Mouse (Mus musculus): ENCODE data around the gene Olfr616. TPM values are rescaled to one million over a fixed set of nuclear protein-coding genes. Genes with fewer than 3 reads are reported as not detected.
"Not testable (repeated sequence)": the region's sequence is repeated elsewhere in the genome, so short reads cannot be mapped to it uniquely, and the experiment has no call there.

The Olfr616 gene
- total and polyA plus RNA-seq, 3 experiments = not detected

DNA sequence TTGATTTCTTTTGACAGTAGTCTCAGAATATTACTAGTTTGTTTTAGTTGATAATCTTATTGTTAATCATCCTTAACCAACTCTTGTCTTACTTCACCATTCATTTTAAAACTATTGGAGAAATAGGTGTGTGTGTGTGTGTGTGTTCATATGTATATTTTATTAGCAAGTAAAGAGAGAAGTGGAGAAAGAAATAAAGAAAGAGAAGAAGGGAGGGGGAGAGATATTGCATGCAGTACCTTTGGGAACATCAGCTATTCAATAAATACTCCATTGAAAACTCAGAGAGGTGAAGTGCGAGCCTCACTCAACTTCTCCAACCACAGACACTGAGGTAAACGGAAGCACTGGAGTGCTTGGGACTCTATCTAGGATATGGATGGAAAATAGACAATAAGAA, 13.2 kb downstream of the Olfr616 start, which contains the start of gene Olfr615:
Gene Olfr615 (plus strand): TSS at position 301 of the 400 bp plus-strand sequence.
- no peaks in the 10 kb centered on the region for H3K4me1 ChIP-seq (ENCODE audit: control insufficient read depth in 1 of 2, insufficient read depth in 2 of 2, low read length in 2 of 2)
- H3K27me3 ChIP-seq (ENCODE audit: control insufficient read depth in 1 of 2, insufficient read depth in 2 of 2, low read length in 2 of 2) = no peaks in the 10 kb centered on the region
- no peaks in the 10 kb centered on the region for H3K9me3 ChIP-seq (replicated peaks; ENCODE audit: insufficient read depth, low read length)
- no peak within 1 kb of the TSS for H3K4me3 ChIP-seq (ENCODE audit: control insufficient read depth in 1 of 2, insufficient read depth in 1 of 2, low read depth in 2 of 2, low read length in 2 of 2)
- no peaks in the 10 kb centered on the region for H3K79me2 ChIP-seq (ENCODE audit: control insufficient read depth, insufficient read depth, low read length, poor library complexity)
- no peaks in the 10 kb centered on the region for H3K36me3 ChIP-seq (ENCODE audit: control insufficient read depth in 1 of 2, insufficient read depth in 2 of 2, low read length in 2 of 2)
- no peak for DNase-seq (ENCODE audit: low read depth, low spot score)
- no peak within 1 kb of the TSS for H3K27ac ChIP-seq (ENCODE audit: control insufficient read depth, low read depth, low read length)
- H3K9ac ChIP-seq (ENCODE audit: control insufficient read depth, low read depth, low read length, poor library complexity, severe bottlenecking) = no peak within 1 kb of the TSS
- TF ChIP-seq GABPA (IDR thresholded peaks at IDR 0.05; ENCODE audit: low read depth, low read length) (no peak), MAX (IDR thresholded peaks at IDR 0.05; ENCODE audit: low read length) (no peak), HCFC1 (IDR thresholded peaks at IDR 0.05; ENCODE audit: low read depth, low read length) (no peak), EP300 (IDR thresholded peaks at IDR 0.05; ENCODE audit: low read depth in 1 of 2, low read length in 2 of 2) (no peak), BHLHE40 (IDR thresholded peaks at IDR 0.05; ENCODE audit: borderline replicate concordance, low read depth, low read length) (no peak), USF1 (IDR thresholded peaks at IDR 0.05; ENCODE audit: low read depth, low read length) (no peak), MEF2A (IDR thresholded peaks at IDR 0.05; ENCODE audit: extremely low read depth, insufficient replicate concordance, low read depth, low read length, poor library complexity, severe bottlenecking) (no peak), CHD2 (IDR thresholded peaks at IDR 0.05; ENCODE audit: low read length) (no peak), MYB (IDR thresholded peaks at IDR 0.05; ENCODE audit: low read depth, low read length) (no peak), MYC (IDR thresholded peaks at IDR 0.05; ENCODE audit: low read depth, low read length) (no peak), RCOR1 (IDR thresholded peaks at IDR 0.05; ENCODE audit: low read depth, low read length) (no peak), KAT2A (conservative IDR thresholded peaks at IDR 0.05; ENCODE audit: low read depth, low read length) (no peak), ELF1 (IDR thresholded peaks at IDR 0.05; ENCODE audit: low read depth, low read length) (no peak), NRF1 (IDR thresholded peaks at IDR 0.05; ENCODE audit: insufficient read depth, low read depth, low read length, poor library complexity, severe bottlenecking) (no peak), CHD1 (IDR thresholded peaks at IDR 0.05; ENCODE audit: low read depth, low read length) (no peak), UBTF (IDR thresholded peaks at IDR 0.05; ENCODE audit: borderline replicate concordance, insufficient read depth, low read depth, low read length) (no peak)

DNA sequence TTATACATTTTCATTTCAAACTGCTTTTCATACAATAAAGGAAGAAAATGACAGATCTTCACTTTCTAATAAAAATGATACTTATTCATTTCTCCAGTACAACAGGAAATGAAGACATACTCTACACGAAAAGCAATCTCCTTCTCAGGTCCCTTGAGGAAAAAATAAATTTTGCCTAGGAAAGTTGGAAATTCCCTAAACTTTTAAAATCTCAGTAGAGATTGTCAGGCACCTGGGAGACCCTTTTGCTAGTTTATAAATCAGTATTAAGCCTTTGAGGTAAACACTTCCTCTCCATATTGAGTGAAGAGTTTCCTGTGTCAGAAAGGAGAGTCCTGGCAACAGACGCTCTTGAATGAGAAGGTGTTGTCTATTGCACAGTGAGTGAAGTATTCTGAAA, 21.2 kb downstream of the Olfr616 start, which contains the start of gene Olfr613:
Gene Olfr613 (plus strand): TSS at position 301 of the 400 bp plus-strand sequence.
- H3K9me3 ChIP-seq (replicated peaks; ENCODE audit: insufficient read depth, low read length) = no peaks in the 10 kb centered on the region
- no peaks in the 10 kb centered on the region for H3K36me3 ChIP-seq (ENCODE audit: control insufficient read depth in 1 of 2, insufficient read depth in 2 of 2, low read length in 2 of 2)
- no peak for DNase-seq (ENCODE audit: low read depth, low spot score)
- no peak within 1 kb of the TSS for H3K27ac ChIP-seq (ENCODE audit: control insufficient read depth, low read depth, low read length)
- TF ChIP-seq MYC (IDR thresholded peaks at IDR 0.05; ENCODE audit: low read depth, low read length) (no peak), MXI1 (IDR thresholded peaks at IDR 0.05; ENCODE audit: low read depth, low read length) (no peak), HCFC1 (IDR thresholded peaks at IDR 0.05; ENCODE audit: low read depth, low read length) (no peak), ZKSCAN1 (IDR thresholded peaks at IDR 0.05; ENCODE audit: low read depth, low read length) (no peak), RCOR1 (IDR thresholded peaks at IDR 0.05; ENCODE audit: low read depth, low read length) (no peak), NELFE (IDR thresholded peaks at IDR 0.05; ENCODE audit: low read depth, low read length) (no peak)
- no peaks in the 10 kb centered on the region for H3K79me2 ChIP-seq (ENCODE audit: control insufficient read depth, insufficient read depth, low read length, poor library complexity)
- H3K4me3 ChIP-seq (ENCODE audit: control insufficient read depth in 1 of 2, insufficient read depth in 1 of 2, low read depth in 2 of 2, low read length in 2 of 2) = no peak within 1 kb of the TSS
- no peak within 1 kb of the TSS for H3K9ac ChIP-seq (ENCODE audit: control insufficient read depth, low read depth, low read length, poor library complexity, severe bottlenecking)
- no peaks in the 10 kb centered on the region for H3K27me3 ChIP-seq (ENCODE audit: control insufficient read depth in 1 of 2, insufficient read depth in 2 of 2, low read length in 2 of 2)
- H3K4me1 ChIP-seq (ENCODE audit: control insufficient read depth in 1 of 2, insufficient read depth in 2 of 2, low read length in 2 of 2) = no peaks in the 10 kb centered on the region

DNA sequence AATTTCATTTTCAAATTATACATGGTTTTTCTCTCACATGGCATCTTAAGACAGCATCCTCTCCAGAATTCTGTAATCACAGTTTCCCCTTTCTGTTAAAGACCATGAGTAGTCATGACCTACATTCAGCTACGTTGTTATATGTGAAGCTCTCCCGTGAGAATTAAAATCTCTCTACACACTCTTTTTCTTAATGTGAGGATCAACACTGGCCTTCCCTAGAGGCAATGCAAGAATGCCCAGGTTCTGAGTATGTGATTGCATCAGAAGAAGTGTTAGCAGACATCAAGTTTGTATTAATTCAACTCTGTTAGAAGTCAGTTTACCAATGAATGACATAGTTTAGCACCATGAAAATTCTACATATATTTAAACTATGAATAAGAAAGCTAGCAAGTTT, 26.3 kb downstream of the Olfr616 start, which contains the start of gene Olfr612:
Gene Olfr612 (minus strand): TSS at position 101 of the 400 bp plus-strand sequence.
- H3K4me3 ChIP-seq (ENCODE audit: control insufficient read depth in 1 of 2, insufficient read depth in 1 of 2, low read depth in 2 of 2, low read length in 2 of 2); H3K4me1 ChIP-seq (ENCODE audit: control insufficient read depth in 1 of 2, insufficient read depth in 2 of 2, low read length in 2 of 2); H3K36me3 ChIP-seq (ENCODE audit: control insufficient read depth in 1 of 2, insufficient read depth in 2 of 2, low read length in 2 of 2); H3K9ac ChIP-seq (ENCODE audit: control insufficient read depth, low read depth, low read length, poor library complexity, severe bottlenecking); H3K27ac ChIP-seq (ENCODE audit: control insufficient read depth, low read depth, low read length); H3K79me2 ChIP-seq (ENCODE audit: control insufficient read depth, insufficient read depth, low read length, poor library complexity); H3K27me3 ChIP-seq (ENCODE audit: control insufficient read depth in 1 of 2, insufficient read depth in 2 of 2, low read length in 2 of 2); DNase-seq (ENCODE audit: low read depth, low spot score); H3K9me3 ChIP-seq (replicated peaks; ENCODE audit: insufficient read depth, low read length): not testable (repeated sequence)

DNA sequence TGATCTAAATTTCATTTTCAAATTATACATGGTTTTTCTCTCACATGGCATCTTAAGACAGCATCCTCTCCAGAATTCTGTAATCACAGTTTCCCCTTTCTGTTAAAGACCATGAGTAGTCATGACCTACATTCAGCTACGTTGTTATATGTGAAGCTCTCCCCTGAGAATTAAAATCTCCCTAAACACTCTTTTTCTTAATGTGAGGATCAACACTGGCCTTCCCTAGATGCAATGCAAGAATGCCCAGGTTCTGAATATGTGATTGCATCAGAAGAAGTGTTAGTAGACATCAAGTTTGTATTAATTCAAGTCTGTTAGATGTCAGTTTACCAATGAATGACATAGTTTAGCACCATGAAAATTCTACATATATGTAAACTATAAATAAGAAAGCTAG, 48.2 kb downstream of the Olfr616 start, which contains the start of gene Olfr611:
Gene Olfr611 (minus strand): TSS at position 101 of the 400 bp plus-strand sequence.
- H3K4me1 ChIP-seq (ENCODE audit: control insufficient read depth in 1 of 2, insufficient read depth in 2 of 2, low read length in 2 of 2); H3K9ac ChIP-seq (ENCODE audit: control insufficient read depth, low read depth, low read length, poor library complexity, severe bottlenecking); H3K4me3 ChIP-seq (ENCODE audit: control insufficient read depth in 1 of 2, insufficient read depth in 1 of 2, low read depth in 2 of 2, low read length in 2 of 2); H3K27ac ChIP-seq (ENCODE audit: control insufficient read depth, low read depth, low read length); H3K27me3 ChIP-seq (ENCODE audit: control insufficient read depth in 1 of 2, insufficient read depth in 2 of 2, low read length in 2 of 2); H3K9me3 ChIP-seq (replicated peaks; ENCODE audit: insufficient read depth, low read length); DNase-seq (ENCODE audit: low read depth, low spot score); H3K79me2 ChIP-seq (ENCODE audit: control insufficient read depth, insufficient read depth, low read length, poor library complexity); H3K36me3 ChIP-seq (ENCODE audit: control insufficient read depth in 1 of 2, insufficient read depth in 2 of 2, low read length in 2 of 2): not testable (repeated sequence)

Data from MEL (cell line).